Mouse (Mus musculus) forebrain, embryonic 12.5 days (tissue): Measurements from ENCODE around the gene Megf11. TPM values are rescaled to one million over a fixed set of nuclear protein-coding genes. Genes with fewer than 3 reads are reported as not detected.
A peak's percentile ranks its signal among the peaks of the same experiment; 100 is the strongest.
"Not testable (repeated sequence)": the region's sequence is repeated elsewhere in the genome, so short reads cannot be mapped to it uniquely, and the experiment has no call there.

Experiments used
- ATAC-seq: fragments of 200-750 bp; cut with Nextera tagmentation; 2 replicates; pipeline ENCODE4 v1.8.0; 2017; ENCODE audit warnings: moderate TSS enrichment; ENCODE audit not compliant: low FRiP score
- H3K27ac ChIP-seq: fragments of 300-500 bp; sonication (generic); 2 replicates; pipeline ENCODE4 v1.5.1; 2016; ENCODE audit warnings: mild to moderate bottlenecking
- H3K27me3 ChIP-seq: fragments of 300-500 bp; sonication (generic); 2 replicates; pipeline ENCODE4 v1.6.1; 2016; ENCODE audit warnings: mild to moderate bottlenecking
- H3K36me3 ChIP-seq: fragments of 300-500 bp; sonication (generic); replicated peaks from 2 replicates; pipeline ENCODE4 v1.6.1; 2016; ENCODE audit warnings: mild to moderate bottlenecking
- H3K4me1 ChIP-seq: fragments of 300-500 bp; sonication (generic); 2 replicates; pipeline ENCODE4 v1.6.1; 2016
- H3K4me2 ChIP-seq: fragments of 300-500 bp; sonication (generic); 2 replicates; pipeline ENCODE4 v1.6.1; 2016; ENCODE audit warnings: mild to moderate bottlenecking, moderate library complexity
- H3K4me3 ChIP-seq: fragments of 300-500 bp; sonication (generic); replicated peaks from 2 replicates; pipeline ENCODE4 v1.5.1; 2016; ENCODE audit warnings: mild to moderate bottlenecking
- H3K9ac ChIP-seq: fragments of 300-500 bp; sonication (generic); 2 replicates; pipeline ENCODE4 v1.6.1; 2016; ENCODE audit warnings: mild to moderate bottlenecking
- H3K9me3 ChIP-seq: fragments of 300-500 bp; sonication (generic); 2 replicates; pipeline ENCODE4 v1.6.1; 2016
- WGBS: fragments of 180-500 bp; shearing (Covaris S2); methylation state at CpG from one replicate; pipeline ENCODE4 v1.1.7; 2016; 5-methylcytosine and 5-hydroxymethylcytosine counted together
- polyA plus RNA-seq: library from polyadenylated mRNA; unstranded; fragments of >200 nt; fragmentation: Nextera tagmentation; extraction: Ambion mirVana; gene quantifications from 2 replicates; pipeline ENCODE4 v1.2.1, GENCODE M21; 2016

The Megf11 gene
- polyA plus RNA-seq, 1 experiment from 2014 or later: 3.8 TPM

GRCm38 (mm10) chr9:64710291-64710690 is 324.9 kb downstream of the Megf11 start:
- H3K27ac ChIP-seq, ATAC-seq, H3K4me2 ChIP-seq, H3K27me3 ChIP-seq, H3K4me3 ChIP-seq, H3K9me3 ChIP-seq, H3K4me1 ChIP-seq, H3K9ac ChIP-seq: not testable (repeated sequence)
- peaks cover 17% of the 10 kb centered on the region for H3K36me3 ChIP-seq
- WGBS: 98% methylated on average over 5 of the region's 5 CpGs

- H3K9me3 ChIP-seq: no peaks in the 10 kb centered on the region
- no peak overlapping the region for H3K4me3 ChIP-seq
- no peaks in the 10 kb centered on the region for H3K27me3 ChIP-seq
- no peak overlapping the region for H3K4me2 ChIP-seq
- peaks cover 17% of the 10 kb centered on the region; the same call in 1 of the 2 replicates for H3K36me3 ChIP-seq
- H3K4me1 ChIP-seq: no peaks in the 10 kb centered on the region
- no peak overlapping the region for H3K27ac ChIP-seq
- no peak for ATAC-seq
- no peak overlapping the region for H3K9ac ChIP-seq
- 81% methylated on average over 5 of the region's 5 CpGs for WGBS
These were observed 334.2 kb downstream of the Megf11 start for GRCm38 (mm10) chr9:64719526-64720163.

- H3K27me3 ChIP-seq: no peaks in the 10 kb centered on the region
- 96% methylated on average over 5 of the region's 5 CpGs for WGBS
- H3K9ac ChIP-seq: no peak overlapping the region
- no peak overlapping the region for H3K27ac ChIP-seq
- H3K4me1 ChIP-seq: no peaks in the 10 kb centered on the region
- H3K4me3 ChIP-seq: no peak overlapping the region
- H3K9me3 ChIP-seq: no peaks in the 10 kb centered on the region
- ATAC-seq: no peak
- H3K4me2 ChIP-seq: no peak overlapping the region
- H3K36me3 ChIP-seq: peaks cover 33% of the 10 kb centered on the region
These were observed 341.0 kb downstream of the Megf11 start for GRCm38 (mm10) chr9:64726454-64726853.

GRCm38 (mm10) chr9:64731029-64731560 is 345.7 kb downstream of the Megf11 start:
- Histone ChIP-seq H3K9ac (no peak overlapping the region), H3K4me3 (no peak overlapping the region), H3K4me2 (no peak overlapping the region), H3K27ac (no peak overlapping the region), H3K4me1 (peaks cover 4% of the 10 kb centered on the region), H3K27me3 (no peaks in the 10 kb centered on the region), H3K36me3 (peaks cover 16% of the 10 kb centered on the region; the same call in 1 of the 2 replicates), H3K9me3 (no peaks in the 10 kb centered on the region)
- ATAC-seq: no peak
- WGBS: 94% methylated on average over 3 of the region's 3 CpGs

GRCm38 (mm10) chr9:64734166-64734565 is 348.7 kb downstream of the Megf11 start:
- ATAC-seq: no peak

GRCm38 (mm10) chr9:64734992-64735391 is 349.6 kb downstream of the Megf11 start:
- H3K4me2 ChIP-seq, H3K4me1 ChIP-seq, H3K9me3 ChIP-seq, H3K27me3 ChIP-seq, H3K4me3 ChIP-seq, H3K36me3 ChIP-seq, ATAC-seq, H3K27ac ChIP-seq, H3K9ac ChIP-seq: not testable (repeated sequence)
- 85% methylated on average over 7 of the region's 7 CpGs for WGBS

More at GRCm38 (mm10) chr9:64734166-64734565, 348.7 kb downstream of the Megf11 start:
- no peaks in the 10 kb centered on the region for H3K9me3 ChIP-seq
- no peak overlapping the region for H3K4me3 ChIP-seq
- H3K27ac ChIP-seq: no peak overlapping the region
- no peak overlapping the region for H3K9ac ChIP-seq
- H3K4me1 ChIP-seq: peaks cover 8% of the 10 kb centered on the region
- H3K36me3 ChIP-seq: no peaks in the 10 kb centered on the region
- no peak overlapping the region for H3K4me2 ChIP-seq
- no peaks in the 10 kb centered on the region for H3K27me3 ChIP-seq
- 83% methylated on average over 6 of the region's 6 CpGs for whole genome bisulfite sequencing

GRCm38 (mm10) chr9:64736076-64736638 is 350.7 kb downstream of the Megf11 start:
- no peak for ATAC-seq

GRCm38 (mm10) chr9:64736639-64737405 is 351.4 kb downstream of the Megf11 start:
- Histone ChIP-seq H3K9me3 (no peaks in the 10 kb centered on the region), H3K36me3 (no peaks in the 10 kb centered on the region), H3K27me3 (no peaks in the 10 kb centered on the region), H3K27ac (peak overlapping the region; percentile 93), H3K4me3 (peak overlapping the region; percentile 98), H3K9ac (peak overlapping the region; percentile 90), H3K4me1 (peaks cover 8% of the 10 kb centered on the region), H3K4me2 (peak overlapping the region; percentile 63)
- WGBS: 0% methylated on average over 33 of the region's 35 CpGs
- ATAC-seq: peak; percentile 85

More at GRCm38 (mm10) chr9:64736076-64736638, 350.7 kb downstream of the Megf11 start:
- 13% methylated on average over 9 of the region's 9 CpGs for WGBS
- Histone ChIP-seq H3K4me2 (peak overlapping the region; percentile 63), H3K27me3 (no peaks in the 10 kb centered on the region), H3K36me3 (no peaks in the 10 kb centered on the region), H3K4me1 (peaks cover 8% of the 10 kb centered on the region), H3K4me3 (peak overlapping the region; percentile 98), H3K9ac (peak overlapping the region; percentile 90), H3K27ac (peak overlapping the region; percentile 93), H3K9me3 (no peaks in the 10 kb centered on the region)

- Histone ChIP-seq H3K9me3 (no peaks in the 10 kb centered on the region), H3K4me2 (peak within 1 kb of the TSS; percentile 63), H3K4me3 (peak within 1 kb of the TSS; percentile 98), H3K4me1 (peaks cover 8% of the 10 kb centered on the region), H3K9ac (peak within 1 kb of the TSS; percentile 90), H3K36me3 (no peaks in the 10 kb centered on the region), H3K27ac (peak within 1 kb of the TSS; percentile 93), H3K27me3 (no peaks in the 10 kb centered on the region)
- ATAC-seq: peak; percentile 99
- WGBS: 1% methylated on average over 56 of the region's 61 CpGs
These were observed 352.2 kb downstream of the Megf11 start, which contains the start of gene Rab11a for GRCm38 (mm10) chr9:64737406-64738201. Gene Rab11a (minus strand): TSS chr9:64737758.

GRCm38 (mm10) chr9:64739001-64739400 is 353.6 kb downstream of the Megf11 start:
- Histone ChIP-seq H3K4me3 (no peak overlapping the region), H3K4me1 (peaks cover 8% of the 10 kb centered on the region), H3K36me3 (no peaks in the 10 kb centered on the region), H3K4me2 (no peak overlapping the region), H3K27ac (no peak overlapping the region), H3K9ac (no peak overlapping the region), H3K9me3 (no peaks in the 10 kb centered on the region), H3K27me3 (no peaks in the 10 kb centered on the region)
- ATAC-seq: no peak
- WGBS: 85% methylated on average over 2 of the region's 2 CpGs

- Histone ChIP-seq H3K9ac (no peak overlapping the region), H3K27ac (no peak overlapping the region), H3K36me3 (no peaks in the 10 kb centered on the region), H3K4me1 (no peaks in the 10 kb centered on the region), H3K27me3 (no peaks in the 10 kb centered on the region), H3K9me3 (no peaks in the 10 kb centered on the region), H3K4me2 (no peak overlapping the region), H3K4me3 (no peak overlapping the region)
- 90% methylated on average over 1 of the region's 1 CpGs for WGBS
- ATAC-seq: no peak
These were observed 357.0 kb downstream of the Megf11 start for GRCm38 (mm10) chr9:64742453-64742852.

- 74% methylated on average over 4 of the region's 4 CpGs for WGBS
These were observed 362.3 kb downstream of the Megf11 start for GRCm38 (mm10) chr9:64747735-64748134.

More at GRCm38 (mm10) chr9:64747735-64748134, 362.3 kb downstream of the Megf11 start:
- ATAC-seq: no peak
- no peak overlapping the region for H3K4me3 ChIP-seq
- H3K9me3 ChIP-seq: no peaks in the 10 kb centered on the region
- no peaks in the 10 kb centered on the region for H3K36me3 ChIP-seq
- no peak overlapping the region for H3K27ac ChIP-seq
- no peak overlapping the region for H3K9ac ChIP-seq
- no peak overlapping the region for H3K4me2 ChIP-seq
- no peaks in the 10 kb centered on the region for H3K4me1 ChIP-seq
- H3K27me3 ChIP-seq: no peaks in the 10 kb centered on the region
